Mouse (Mus musculus) B cell, adult 2 months (primary cell): ENCODE measurements around the gene Ssna1.

ENCODE experiments used
- DNase-seq, 2 experiments: peaks; one replicate each; pipeline ENCODE4 v3.0.0; 2022

The Ssna1 gene

GRCm38 (mm10) chr2:25228431-25228889 lies 43.8 kb downstream of the Ssna1 start:
- DNase-seq = peak; percentile 91

- DNase-seq = no peak
Measured at GRCm38 (mm10) chr2:25227406-25227805, 44.8 kb downstream of the Ssna1 start.

GRCm38 (mm10) chr2:25226864-25227263 lies 45.4 kb downstream of the Ssna1 start:
- no peak for DNase-seq

GRCm38 (mm10) chr2:25225811-25226379 lies 46.3 kb downstream of the Ssna1 start:
- DNase-seq = no peak

GRCm38 (mm10) chr2:25224766-25225752 lies 47.2 kb downstream of the Ssna1 start:
- DNase-seq = peak; percentile 94 to 97

GRCm38 (mm10) chr2:25224492-25224765 lies 47.8 kb downstream of the Ssna1 start, which contains the start of gene Tubb4b:
Tubb4b (minus strand) TSS chr2:25224702.
- DNase-seq = no peak

- DNase-seq = peak in 1 of 2 experiments; percentile 79
Measured at GRCm38 (mm10) chr2:25223681-25224491, 48.4 kb downstream of the Ssna1 start.

GRCm38 (mm10) chr2:25221331-25221772 lies 50.9 kb downstream of the Ssna1 start:
- DNase-seq = no peak
